Mouse (Mus musculus) spleen, postnatal 4 days (tissue): ENCODE results near the gene Cfap99.

Experiments used
- DNase-seq, 2 experiments: peaks; one replicate each; pipeline ENCODE4 v3.0.0; 2022; ENCODE audit warnings: low spot score in 2 of 2

Gene Cfap99

GRCm38 (mm10) chr5:34278058-34278457 lies 10.3 kb upstream of the Cfap99 start:
- no peak for DNase-seq

DNA sequence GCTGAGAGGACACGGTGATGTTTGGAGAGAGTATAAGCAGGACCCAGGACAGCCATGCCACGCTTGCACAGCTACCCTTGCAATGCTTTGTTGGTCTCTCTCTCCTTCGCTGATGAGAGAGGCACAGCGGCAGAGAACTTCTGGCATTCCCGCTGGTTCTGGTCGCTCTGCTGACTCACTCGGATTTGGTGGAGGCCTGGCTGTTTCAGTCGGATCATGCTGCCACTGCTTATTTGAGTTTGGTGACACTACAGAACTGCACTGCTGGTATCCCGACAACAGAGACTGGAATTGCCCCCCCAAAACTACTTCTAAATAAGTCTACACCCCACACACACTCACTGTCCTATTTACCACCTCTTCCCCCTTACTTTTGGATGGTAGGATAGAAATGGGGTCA lies 9.2 kb upstream of the Cfap99 start:
- no peak for DNase-seq

DNA sequence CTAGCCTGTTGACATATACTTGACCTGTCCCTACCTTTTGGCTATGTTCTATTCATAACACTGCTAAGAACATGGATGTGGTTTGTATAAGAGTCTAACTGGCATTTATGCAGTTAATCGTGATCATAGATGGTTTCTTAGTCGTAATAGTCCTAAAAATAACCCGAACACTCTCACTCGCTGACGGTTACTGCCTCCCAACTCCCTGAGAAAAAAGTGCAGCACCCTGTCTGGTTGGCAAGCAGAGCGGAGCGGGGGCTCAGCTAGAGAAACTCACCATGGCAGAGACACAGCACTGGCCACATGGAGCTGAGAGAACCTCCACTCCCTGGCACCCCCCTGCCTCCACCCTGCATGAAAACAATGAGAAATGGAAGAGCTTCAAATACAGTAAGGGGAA lies 7.4 kb upstream of the Cfap99 start:
- DNase-seq: no peak

DNA sequence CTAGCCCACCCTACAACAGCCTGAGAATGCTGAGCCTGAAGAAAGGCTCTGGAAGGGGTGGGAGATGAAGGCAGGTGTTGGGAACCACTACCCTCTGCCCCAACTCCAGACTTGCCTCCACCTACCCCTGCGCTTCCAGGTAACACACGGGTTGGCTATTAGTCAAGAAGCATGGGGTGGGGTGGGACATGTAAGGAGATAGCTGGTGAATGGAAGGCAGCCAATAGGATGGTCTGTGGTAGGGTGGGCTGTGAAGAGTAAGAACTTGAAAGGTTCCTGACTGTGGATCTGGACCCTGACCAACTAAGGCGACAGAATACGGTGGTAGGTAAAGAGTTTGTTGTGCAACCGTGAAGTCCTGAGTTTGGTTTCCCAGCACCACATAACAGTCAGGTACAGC lies 5.0 kb upstream of the Cfap99 start:
- DNase-seq: no peak

- DNase-seq: no peak
Measured at GRCm38 (mm10) chr5:34284156-34284750, 4.1 kb upstream of the Cfap99 start.

DNA sequence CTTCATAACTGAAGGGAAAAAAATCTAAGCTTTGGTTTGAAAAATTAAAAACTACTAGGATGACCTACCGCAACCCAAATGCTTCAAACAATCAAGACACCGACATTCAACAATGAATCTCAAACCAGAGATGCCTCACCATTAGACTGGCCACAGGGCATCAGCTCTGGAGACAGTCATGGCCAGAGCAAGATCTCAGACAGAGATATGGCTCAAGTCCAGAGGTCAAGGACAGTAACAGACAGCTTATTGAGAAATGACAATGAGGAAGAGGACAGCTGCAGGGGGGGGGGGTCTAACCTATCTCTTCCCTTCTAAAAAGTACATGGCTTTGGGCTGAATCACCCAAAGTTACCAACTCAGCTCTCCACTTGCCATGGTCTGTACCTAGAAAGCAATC lies 3.1 kb upstream of the Cfap99 start:
- no peak for DNase-seq

DNA sequence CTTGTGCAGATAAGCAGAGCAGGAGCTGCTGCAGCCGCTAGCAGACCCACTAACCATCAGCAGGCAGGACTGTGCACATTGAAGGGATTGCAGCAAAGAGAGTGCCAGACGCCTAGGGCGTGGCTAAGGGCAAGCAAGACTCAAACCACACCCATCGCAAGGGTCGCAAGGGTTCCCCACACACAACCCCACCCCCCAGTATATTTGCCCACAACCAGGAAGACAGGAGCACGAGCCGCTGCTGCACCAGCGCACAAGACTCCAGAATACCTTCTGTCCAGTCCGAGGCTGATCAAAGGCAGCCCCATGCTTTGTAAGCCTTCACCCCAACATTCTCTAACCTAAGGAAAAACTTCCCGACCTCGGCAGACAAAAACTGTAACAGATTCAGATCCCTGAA lies 1.9 kb upstream of the Cfap99 start:
- DNase-seq: no peak

DNA sequence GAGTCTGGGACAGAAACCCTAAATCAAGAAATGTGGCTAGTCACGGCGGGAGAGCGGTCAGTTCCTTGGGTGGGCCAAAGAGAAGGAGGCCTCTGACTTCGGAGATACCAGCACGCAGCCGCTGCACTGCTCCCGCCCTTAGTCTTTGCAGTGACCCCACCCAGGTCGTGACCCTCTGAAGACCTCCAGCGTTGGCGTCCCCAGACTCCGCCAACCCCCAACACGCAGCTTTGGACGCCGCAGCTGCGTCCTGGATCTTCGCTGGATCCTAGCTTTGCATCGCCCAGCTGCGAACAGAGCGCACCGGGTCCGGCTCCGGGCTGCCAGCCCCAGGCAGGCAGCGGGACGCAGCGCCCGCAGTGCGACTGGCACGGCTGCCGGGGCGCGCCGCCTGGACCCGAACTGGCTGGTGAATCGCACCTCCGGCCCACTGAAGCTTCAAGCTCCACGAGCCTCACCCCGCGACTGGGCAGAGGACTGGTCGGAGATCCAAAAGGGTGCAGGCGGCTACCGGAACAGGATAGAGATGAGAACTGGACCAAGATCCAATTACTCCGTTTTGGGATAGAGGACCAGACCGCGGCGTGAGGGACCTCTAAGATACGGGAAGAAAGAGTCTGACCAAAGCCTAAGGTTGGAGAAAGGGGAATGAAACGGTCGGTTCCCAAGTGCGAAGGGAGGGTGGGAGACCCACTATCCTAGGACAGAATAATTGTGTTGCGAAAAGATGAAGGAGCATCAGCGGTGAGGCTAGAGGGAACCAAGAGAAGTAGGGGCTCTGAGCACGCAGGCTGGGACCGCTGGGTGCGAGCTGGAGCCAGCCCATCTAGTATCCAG lies 1.2 kb upstream of the Cfap99 start:
- DNase-seq: no peak

GRCm38 (mm10) chr5:34287838-34288145 lies 608 bp upstream of the Cfap99 start:
- no peak for DNase-seq

DNA sequence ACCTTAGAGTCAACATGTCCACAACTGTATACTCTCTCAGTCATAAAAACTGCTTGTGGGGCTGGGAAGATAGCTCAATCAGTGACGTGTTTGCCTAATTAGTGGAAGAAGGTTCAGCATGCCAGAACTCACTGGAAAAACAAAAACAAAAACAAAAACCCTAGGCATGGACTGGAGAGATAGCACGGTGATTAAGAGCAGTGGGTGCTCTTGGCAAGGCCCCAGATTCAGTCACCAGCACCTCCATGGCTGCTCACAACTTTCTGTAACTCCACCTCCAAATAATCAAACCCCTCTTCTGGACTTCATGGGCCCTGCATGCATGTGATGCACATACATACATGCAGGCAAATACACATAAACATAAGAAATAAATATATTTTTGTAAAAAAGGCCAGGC lies 886 bp downstream of the Cfap99 start:
- DNase-seq: no peak

DNA sequence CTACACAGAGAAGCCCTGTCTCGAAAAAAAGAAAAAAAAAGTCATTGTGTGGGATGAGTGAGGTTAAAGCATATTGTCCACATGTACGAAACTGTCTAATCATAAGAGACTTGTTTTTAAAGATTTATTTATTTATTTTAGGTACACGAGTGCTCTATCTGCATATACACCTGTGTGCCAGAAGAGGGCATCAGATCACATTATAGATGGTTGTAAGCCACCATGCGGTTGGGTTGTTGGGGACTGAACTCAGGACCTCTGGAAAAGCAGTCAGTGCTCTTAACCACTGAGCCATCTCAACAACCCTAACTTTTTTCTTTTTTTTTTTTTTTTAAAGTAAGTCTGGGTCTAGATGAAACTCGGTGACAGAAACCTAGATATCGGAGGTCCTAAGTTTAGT lies 5.0 kb downstream of the Cfap99 start:
- DNase-seq: no peak

DNA sequence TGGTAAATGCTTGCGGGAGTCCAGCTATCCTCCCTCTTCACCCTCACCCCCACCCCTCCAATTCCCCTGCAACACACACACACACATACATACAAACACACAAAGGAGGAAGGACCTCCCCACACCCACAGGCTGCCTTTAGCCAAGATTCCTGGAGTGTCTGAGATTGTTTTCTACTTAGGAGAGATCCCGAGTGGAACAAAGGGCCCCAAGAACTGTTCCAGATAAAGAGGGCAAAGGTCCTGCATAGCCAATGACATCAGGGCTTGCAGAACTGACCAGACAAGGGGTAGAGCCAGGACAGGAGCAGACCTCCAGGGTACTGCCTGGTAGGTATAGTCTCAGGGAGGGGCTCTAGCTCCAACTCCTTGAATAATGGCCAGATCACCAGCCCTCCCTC lies 6.3 kb downstream of the Cfap99 start:
- no peak for DNase-seq

- DNase-seq: no peak
Measured at GRCm38 (mm10) chr5:34295141-34295540, 6.7 kb downstream of the Cfap99 start.

DNA sequence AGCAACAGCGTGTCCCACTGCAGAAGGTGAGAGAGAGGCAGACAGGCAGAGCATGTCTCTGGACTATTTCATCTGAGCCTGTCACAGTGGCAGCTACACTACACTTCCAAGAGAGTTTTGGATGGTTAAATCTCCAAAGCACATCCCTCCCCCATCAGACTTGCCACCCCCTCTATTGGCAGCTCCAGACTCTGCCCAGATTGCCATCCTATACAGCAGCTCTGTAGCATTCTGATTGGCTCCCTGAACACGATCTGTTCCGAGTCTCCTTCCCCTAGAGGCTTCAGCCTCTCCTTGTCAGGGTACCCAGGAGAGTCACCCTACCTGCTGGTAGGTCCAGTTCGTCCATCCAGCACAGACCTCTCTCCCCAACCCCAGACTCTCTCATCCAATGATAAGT lies 9.7 kb downstream of the Cfap99 start:
- DNase-seq: no peak

DNA sequence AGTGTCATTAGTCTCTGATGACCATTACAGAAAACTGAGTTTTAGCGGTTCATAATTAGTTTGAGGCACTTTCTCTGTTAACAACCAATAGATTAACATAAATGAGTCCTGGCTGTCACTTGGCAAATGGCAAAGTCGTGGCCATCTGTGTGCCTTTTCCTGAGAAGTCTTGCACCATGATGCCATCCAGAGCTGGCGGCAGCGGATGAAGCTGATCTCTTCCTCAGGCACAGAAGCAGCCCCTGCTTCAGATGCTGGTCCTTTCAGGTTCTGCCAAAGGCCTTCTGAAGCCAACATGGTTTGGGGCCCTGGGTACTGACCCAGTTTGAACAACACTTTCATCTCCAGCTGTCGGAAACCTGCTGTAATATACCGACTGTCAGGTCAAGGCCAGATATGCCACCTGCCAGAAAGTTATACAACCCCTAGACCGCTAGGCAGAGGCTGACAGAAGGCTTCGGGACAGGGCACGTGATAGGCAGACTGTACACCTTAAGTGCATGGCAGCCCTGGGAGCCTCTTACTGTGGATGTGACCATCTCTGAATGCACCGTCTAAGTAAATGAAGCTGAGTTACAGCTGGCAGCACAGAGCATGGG lies 10.6 kb downstream of the Cfap99 start:
- no peak for DNase-seq

DNA sequence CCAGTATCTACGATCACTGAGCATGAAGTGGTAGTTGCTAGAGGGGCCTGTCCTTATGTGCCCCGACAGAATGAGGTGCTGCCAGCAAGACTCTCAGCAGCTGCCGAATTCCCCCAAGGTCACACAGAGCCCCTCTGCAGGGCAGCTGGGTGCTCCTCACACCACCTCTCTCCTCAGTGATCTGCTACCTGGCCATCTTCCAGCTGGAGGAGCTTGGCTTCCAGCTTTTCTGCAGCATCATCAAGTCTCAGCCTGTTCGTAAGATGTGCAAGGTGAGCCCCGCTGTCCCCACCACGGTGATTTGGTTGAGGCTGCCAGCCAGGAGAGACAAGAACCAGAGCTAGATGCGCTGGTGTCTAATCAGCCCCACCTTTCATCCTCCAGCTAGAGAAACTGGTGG lies 14.0 kb downstream of the Cfap99 start:
- no peak for DNase-seq

GRCm38 (mm10) chr5:34309016-34309415 lies 20.6 kb downstream of the Cfap99 start:
- no peak for DNase-seq

GRCm38 (mm10) chr5:34319491-34320034 lies 31.2 kb downstream of the Cfap99 start:
- DNase-seq: no peak

DNA sequence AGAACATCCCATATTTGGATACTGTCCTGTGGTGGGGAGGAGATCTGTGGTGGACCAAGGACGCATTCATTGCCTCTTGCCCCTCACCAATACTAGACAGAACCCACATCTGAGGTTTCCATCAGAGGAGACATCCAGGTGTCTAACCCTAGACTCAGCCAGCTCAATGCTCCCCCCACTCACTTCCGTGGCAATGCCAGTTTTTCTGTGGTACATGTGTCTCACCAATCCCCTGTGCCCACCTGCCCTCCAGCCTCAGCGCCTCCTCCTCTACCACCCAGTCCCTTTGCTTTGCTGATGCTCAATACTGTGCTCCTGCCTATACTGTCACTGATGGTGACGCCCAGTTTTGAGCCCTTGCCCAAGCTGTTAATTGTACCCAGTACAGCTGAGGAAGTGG lies 32.8 kb downstream of the Cfap99 start:
- no peak for DNase-seq

GRCm38 (mm10) chr5:34325286-34325685 lies 36.9 kb downstream of the Cfap99 start:
- no peak for DNase-seq

GRCm38 (mm10) chr5:34326249-34326691 lies 37.9 kb downstream of the Cfap99 start:
- DNase-seq: no peak

DNA sequence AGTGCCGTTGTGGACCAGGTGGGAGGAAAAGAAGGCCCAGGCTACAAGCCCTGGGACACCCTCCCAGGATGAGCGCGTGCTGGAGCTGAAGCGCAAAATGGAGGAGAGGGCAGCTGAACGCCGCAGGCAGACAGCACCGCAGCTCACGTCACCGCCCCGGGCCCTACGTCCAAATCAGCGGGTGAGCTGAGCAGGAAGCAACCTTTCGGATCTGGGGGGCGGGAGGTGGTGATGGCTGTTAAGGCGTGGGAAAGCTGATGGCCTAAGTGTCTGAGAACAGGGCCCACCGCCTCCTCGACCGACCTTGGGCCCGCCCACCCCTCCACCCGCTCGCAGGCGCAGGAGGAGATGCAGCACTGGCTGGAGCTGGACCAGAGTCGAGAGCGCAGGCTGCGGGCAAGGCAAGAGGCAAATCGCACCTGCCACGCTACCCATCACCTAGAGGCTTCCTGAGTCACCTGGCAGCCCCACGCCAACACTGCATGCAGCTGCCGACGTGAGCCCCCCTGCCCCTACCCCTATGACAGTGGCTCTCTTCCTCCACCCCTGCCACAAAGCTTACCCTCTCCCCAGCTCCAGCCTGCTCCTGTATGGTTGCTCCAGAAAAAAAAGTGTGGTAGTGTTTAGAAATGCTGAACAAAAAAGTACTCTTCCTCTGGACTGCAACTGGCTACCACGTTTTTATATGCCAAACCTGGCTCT lies 38.6 kb downstream of the Cfap99 start:
- no peak for DNase-seq
